Mouse (Mus musculus) embryonic fibroblast, embryonic 13.5 days (primary cell): Measurements from ENCODE around the gene Ergic2.

ENCODE experiments used
- CTCF ChIP-seq: IDR thresholded peaks from 2 replicates; pipeline ENCODE4 v1.5.1; 2011; ENCODE audit warnings: mild to moderate bottlenecking, control low read depth, low read length, moderate library complexity, borderline replicate concordance; ENCODE audit not compliant: insufficient read depth
- POLR2A ChIP-seq: IDR thresholded peaks from 2 replicates; pipeline ENCODE4 v1.6.1; 2011; ENCODE audit warnings: low read depth, mild to moderate bottlenecking, control low read depth, low read length, moderate library complexity

DNA sequence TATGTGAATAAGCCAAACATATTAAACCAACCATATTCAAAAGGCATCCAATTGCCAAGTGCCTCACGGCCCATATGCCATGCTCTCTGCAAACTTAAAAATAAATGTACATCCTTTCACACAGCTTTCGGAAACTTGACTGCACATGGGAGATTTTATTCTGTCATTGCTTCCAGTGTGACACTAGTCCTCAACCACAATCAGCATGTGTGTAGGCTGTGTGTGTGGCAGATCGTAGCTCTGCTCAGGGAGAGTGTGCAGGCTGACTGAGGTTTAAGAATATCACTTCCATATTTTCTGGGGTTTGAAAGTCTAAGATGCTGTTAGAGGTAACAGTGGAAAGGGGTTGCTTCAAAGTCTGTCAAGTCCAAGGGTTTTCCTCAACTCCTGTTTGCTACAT is 43.9 kb upstream of the Ergic2 start:
- TF ChIP-seq CTCF (no peak), POLR2A (no peak)
